Mouse (Mus musculus) ES-E14 (cell line): ENCODE measurements around the gene Aldh5a1. TPM values are rescaled to one million over a fixed set of nuclear protein-coding genes. Genes with fewer than 3 reads are reported as not detected.

Experiments used
- DNase-seq: peaks from one replicate; pipeline ENCODE4 v3.0.0-alpha.2; 2013; ENCODE audit warnings: low read depth, low spot score
- H3K27ac ChIP-seq: 2 replicates; pipeline ENCODE4 v1.5.1; 2012; ENCODE audit warnings: low read depth, mild to moderate bottlenecking, low read length, moderate library complexity, mixed read lengths; ENCODE audit not compliant: poor library complexity, insufficient read depth, severe bottlenecking
- H3K36me3 ChIP-seq: 2 replicates; pipeline ENCODE4 v1.6.1; 2012; ENCODE audit warnings: mild to moderate bottlenecking, low read length, moderate library complexity, mixed read lengths; ENCODE audit not compliant: control insufficient read depth, poor library complexity, insufficient read depth, severe bottlenecking
- H3K4me1 ChIP-seq, 2 experiments: fragments of 150-350 bp in 1 of 2; sonication (generic) in 1 of 2; 2 replicates each; pipeline ENCODE4 v1.6.1; 2012; ENCODE audit warnings: low read length in 2 of 2, mild to moderate bottlenecking in 1 of 2, mixed read lengths in 1 of 2; ENCODE audit not compliant: control insufficient read depth in 2 of 2, insufficient read depth in 2 of 2, poor library complexity in 1 of 2
- H3K4me3 ChIP-seq, 2 experiments: fragments of 150-350 bp in 1 of 2; sonication (generic) in 1 of 2; 2 replicates each; pipeline ENCODE4 v1.5.1; 2012; ENCODE audit warnings: low read length in 2 of 2, low read depth in 1 of 2, mild to moderate bottlenecking in 1 of 2, mixed read lengths in 1 of 2; ENCODE audit not compliant: insufficient read depth in 1 of 2, poor library complexity in 1 of 2, severe bottlenecking in 1 of 2
- H3K9ac ChIP-seq: 2 replicates; pipeline ENCODE4 v1.6.1; 2012; ENCODE audit warnings: low read depth, mild to moderate bottlenecking, low read length, mixed read lengths; ENCODE audit not compliant: poor library complexity, insufficient read depth, severe bottlenecking
- H3K9me3 ChIP-seq: fragments of 150-350 bp; sonication (generic); 2 replicates; pipeline ENCODE4 v1.6.1; 2012; ENCODE audit warnings: low read depth, mild to moderate bottlenecking, low read length; ENCODE audit not compliant: control insufficient read depth, insufficient read depth
- CHD2 ChIP-seq: IDR thresholded peaks from 2 replicates; pipeline ENCODE4 v1.6.1; 2014; ENCODE audit warnings: mild to moderate bottlenecking, low read depth, low read length, inconsistent platforms
- HCFC1 ChIP-seq: IDR thresholded peaks from 2 replicates; pipeline ENCODE4 v1.6.1; 2012; ENCODE audit warnings: low read length, inconsistent platforms, borderline replicate concordance; ENCODE audit not compliant: insufficient read depth
- MAFK ChIP-seq: IDR thresholded peaks from 2 replicates; pipeline ENCODE4 v1.6.1; 2014; ENCODE audit warnings: mild to moderate bottlenecking, low read depth, low read length, inconsistent platforms; ENCODE audit not compliant: insufficient read depth
- ZC3H11A ChIP-seq: IDR thresholded peaks from 2 replicates; pipeline ENCODE4 v1.6.1; 2012; ENCODE audit warnings: low read depth, mild to moderate bottlenecking, inconsistent platforms, low read length, borderline replicate concordance
- ZNF384 ChIP-seq: IDR thresholded peaks from 2 replicates; pipeline ENCODE4 v1.6.1; 2012; ENCODE audit warnings: low read depth, low read length, inconsistent platforms
- in situ Hi-C, 2 experiments: fragments of 600-800 bp; cut with MboI; formaldehyde crosslinking; loops; one replicate each; pipeline ENCODE4 v1.15.1; 2025; ENCODE audit warnings: low sequenced_read_pairs in 2 of 2, inconsistent platforms in 1 of 2; ENCODE audit not compliant: unreplicated experiment in 2 of 2
- total RNA-seq: library from RNA; depleted of rRNA; stranded (reverse); fragments of 300-350 nt; gene quantifications from 2 replicates; pipeline ENCODE4 v1.2.3, GENCODE M21; 2012

Aldh5a1 gene
- total RNA-seq, 1 experiment: 2.3 TPM

GRCm38 (mm10) chr13:24880704-24881103, 56.8 kb downstream of the Aldh5a1 start:
- H3K9me3 ChIP-seq: no peaks in the 10 kb centered on the region
- DNase-seq: no peak
- no peak overlapping the region for H3K4me3 ChIP-seq
- no peaks in the 10 kb centered on the region for H3K4me1 ChIP-seq
- no peak overlapping the region for H3K9ac ChIP-seq
- no peaks in the 10 kb centered on the region for H3K36me3 ChIP-seq
- in situ Hi-C loops: no loop called here
- H3K27ac ChIP-seq: no peak overlapping the region
- TF ChIP-seq ZC3H11A (no peak), ZNF384 (no peak), HCFC1 (no peak), CHD2 (no peak), MAFK (no peak)

DNA sequence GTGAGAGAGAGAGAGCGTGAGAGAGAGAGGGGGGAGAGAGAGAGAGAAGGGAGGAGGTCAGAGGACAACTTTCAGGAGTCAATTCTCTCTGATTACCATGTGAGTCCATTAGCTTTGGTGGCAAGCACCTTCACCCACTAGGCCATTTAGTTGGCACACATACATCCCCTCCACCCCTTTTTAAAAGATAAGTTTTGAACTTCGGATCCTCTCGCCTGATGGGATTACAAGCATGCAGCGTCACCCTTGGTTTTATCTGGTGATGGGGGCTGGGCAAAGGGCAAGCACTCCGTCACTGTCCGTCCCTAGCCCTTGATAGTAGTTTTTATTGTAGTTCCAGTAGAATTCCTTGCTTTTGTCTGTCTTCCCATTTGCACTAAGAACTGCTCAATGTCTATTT, 57.3 kb downstream of the Aldh5a1 start:
- Histone ChIP-seq H3K9me3 (no peaks in the 10 kb centered on the region), H3K27ac (no peak overlapping the region), H3K9ac (no peak overlapping the region), H3K4me1 (no peaks in the 10 kb centered on the region), H3K4me3 (no peak overlapping the region), H3K36me3 (no peaks in the 10 kb centered on the region)
- TF ChIP-seq ZC3H11A: no peak
- TF ChIP-seq HCFC1: no peak
- no peak for TF ChIP-seq CHD2
- TF ChIP-seq ZNF384: no peak
- TF ChIP-seq MAFK: no peak
- in situ Hi-C loops: no loop called here
- no peak for DNase-seq

DNA sequence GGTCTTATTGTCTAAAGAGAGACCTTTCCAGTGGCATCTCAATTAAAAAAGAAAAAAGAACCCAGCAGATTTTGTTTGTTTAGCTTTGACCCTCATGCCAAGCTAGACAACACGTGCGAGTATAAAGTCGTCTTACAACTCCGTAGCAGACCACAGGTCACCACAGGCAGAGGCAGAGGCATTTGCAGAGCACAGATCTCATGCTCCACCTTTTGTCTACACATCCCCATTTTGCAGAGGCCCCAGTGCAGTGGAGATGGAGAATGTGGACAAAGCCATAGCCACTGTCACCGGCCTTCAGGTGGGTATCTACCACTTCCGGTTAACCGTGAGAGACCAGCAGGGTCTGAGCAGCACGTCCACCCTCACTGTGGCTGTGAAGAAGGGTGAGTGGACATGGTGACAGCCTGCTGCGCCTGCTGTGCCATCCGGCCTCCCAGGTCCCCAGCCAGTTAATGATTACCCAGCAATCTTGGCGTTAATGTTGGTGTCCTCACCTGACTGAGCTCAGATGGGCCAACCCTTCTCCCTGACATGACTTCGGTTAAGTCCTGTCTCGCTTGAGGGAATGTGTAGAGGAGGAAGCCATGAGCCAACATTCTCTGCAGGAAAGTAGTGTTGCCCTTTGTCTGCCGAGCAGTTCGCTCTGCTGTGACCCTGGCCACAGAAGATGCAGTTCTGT, 58.0 kb downstream of the Aldh5a1 start:
- DNase-seq: no peak
- Histone ChIP-seq H3K4me1 (no peaks in the 10 kb centered on the region), H3K9me3 (no peaks in the 10 kb centered on the region), H3K4me3 (no peak overlapping the region), H3K27ac (no peak overlapping the region), H3K36me3 (no peaks in the 10 kb centered on the region), H3K9ac (no peak overlapping the region)
- TF ChIP-seq CHD2 (no peak), MAFK (no peak), ZC3H11A (no peak), ZNF384 (no peak), HCFC1 (no peak)
- in situ Hi-C loops: no loop called here

GRCm38 (mm10) chr13:24868233-24868632, 69.2 kb downstream of the Aldh5a1 start:
- Histone ChIP-seq H3K9ac (no peak overlapping the region), H3K36me3 (no peaks in the 10 kb centered on the region), H3K27ac (no peak overlapping the region), H3K4me3 (no peak overlapping the region), H3K4me1 (peaks cover 5 to 6% of the 10 kb centered on the region in 2 experiments; a peak in 3 of 4 replicates), H3K9me3 (no peaks in the 10 kb centered on the region)
- DNase-seq: no peak
- in situ Hi-C loops: no loop called here
- TF ChIP-seq HCFC1 (no peak), ZNF384 (no peak), CHD2 (no peak), MAFK (no peak), ZC3H11A (no peak)
